Mouse (Mus musculus): ENCODE data around the gene Tbc1d5. TPM values are rescaled to one million over a fixed set of nuclear protein-coding genes. Genes with fewer than 3 reads are reported as not detected.

The Tbc1d5 gene
- polyA plus RNA-seq, 1 experiment from 2014 or later, result 8.7 TPM

- Histone ChIP-seq H3K4me3 (no peak overlapping the region), H3K4me1 (replicated peaks) (no peaks in the 10 kb centered on the region), H3K27ac (replicated peaks) (no peak overlapping the region), H3K4me2 (no peak overlapping the region), H3K36me3 (no peaks in the 10 kb centered on the region), H3K9ac (no peak overlapping the region), H3K9me3 (no peaks in the 10 kb centered on the region), H3K27me3 (no peaks in the 10 kb centered on the region)
- 87% methylated on average over 2 of the region's 2 CpGs for WGBS
- ATAC-seq (ENCODE audit: low read depth), result no peak
Observed at GRCm38 (mm10) chr17:50922308-50922707, 256.8 kb downstream of the Tbc1d5 start.

- 91% methylated on average over 2 of the region's 2 CpGs for WGBS
- no peak overlapping the region for H3K4me3 ChIP-seq
Observed at GRCm38 (mm10) chr17:50915216-50915615, 263.9 kb downstream of the Tbc1d5 start.

GRCm38 (mm10) chr17:50908568-50909335 is 270.4 kb downstream of the Tbc1d5 start:
- peaks cover 30% of the 10 kb centered on the region for H3K4me1 ChIP-seq (replicated peaks)
- 45% methylated on average over 6 of the region's 6 CpGs for WGBS
- no peaks in the 10 kb centered on the region for H3K27me3 ChIP-seq
- no peak overlapping the region for H3K4me3 ChIP-seq
- no peaks in the 10 kb centered on the region for H3K36me3 ChIP-seq
- peak overlapping the region; percentile 20 for H3K4me2 ChIP-seq
- H3K9me3 ChIP-seq, result no peaks in the 10 kb centered on the region
- peak overlapping the region; percentile 59 for H3K27ac ChIP-seq (replicated peaks)
- H3K9ac ChIP-seq, result no peak overlapping the region
- ATAC-seq (ENCODE audit: low read depth), result peak; percentile 83

More at GRCm38 (mm10) chr17:50915216-50915615, 263.9 kb downstream of the Tbc1d5 start:
- ATAC-seq (ENCODE audit: low read depth), result no peak
- 0 out of 2 replicates have a peak, but pooled peaks cover 3% of the 10 kb centered on the region for H3K36me3 ChIP-seq
- H3K4me1 ChIP-seq (replicated peaks), result no peaks in the 10 kb centered on the region
- no peaks in the 10 kb centered on the region for H3K27me3 ChIP-seq
- H3K4me2 ChIP-seq, result no peak overlapping the region
- no peaks in the 10 kb centered on the region for H3K9me3 ChIP-seq
- no peak overlapping the region for H3K27ac ChIP-seq (replicated peaks)
- no peak overlapping the region for H3K9ac ChIP-seq

- ATAC-seq (ENCODE audit: low read depth), result 0 out of 2 replicates have a peak, but pooled peaks have one; percentile 68
- Histone ChIP-seq H3K4me2 (peak overlapping the region; percentile 20), H3K4me3 (no peak overlapping the region), H3K27ac (replicated peaks) (peak overlapping the region; percentile 59), H3K9ac (no peak overlapping the region), H3K9me3 (no peaks in the 10 kb centered on the region), H3K27me3 (no peaks in the 10 kb centered on the region), H3K36me3 (no peaks in the 10 kb centered on the region), H3K4me1 (replicated peaks) (peaks cover 30% of the 10 kb centered on the region)
- WGBS, result 30% methylated on average over 4 of the region's 4 CpGs
Observed at GRCm38 (mm10) chr17:50908160-50908559, 271.0 kb downstream of the Tbc1d5 start.

- H3K4me2 ChIP-seq, result no peak overlapping the region
- H3K36me3 ChIP-seq, result no peaks in the 10 kb centered on the region
- WGBS, result 22% methylated on average over 1 of the region's 1 CpGs
Observed at GRCm38 (mm10) chr17:50906630-50907029, 272.5 kb downstream of the Tbc1d5 start.

GRCm38 (mm10) chr17:50904463-50904862 is 274.7 kb downstream of the Tbc1d5 start:
- Histone ChIP-seq H3K27me3 (no peaks in the 10 kb centered on the region), H3K9ac (no peak overlapping the region), H3K36me3 (no peaks in the 10 kb centered on the region), H3K4me2 (no peak overlapping the region), H3K4me1 (replicated peaks) (peaks cover 30% of the 10 kb centered on the region), H3K4me3 (no peak overlapping the region), H3K9me3 (no peaks in the 10 kb centered on the region), H3K27ac (replicated peaks) (no peak overlapping the region)
- ATAC-seq (ENCODE audit: low read depth), result no peak
- 68% methylated on average over 3 of the region's 3 CpGs for WGBS

More at GRCm38 (mm10) chr17:50906630-50907029, 272.5 kb downstream of the Tbc1d5 start:
- Histone ChIP-seq H3K27me3 (no peaks in the 10 kb centered on the region), H3K27ac (replicated peaks) (peak overlapping the region; percentile 56), H3K9ac (no peak overlapping the region), H3K9me3 (no peaks in the 10 kb centered on the region), H3K4me3 (no peak overlapping the region), H3K4me1 (replicated peaks) (peaks cover 30% of the 10 kb centered on the region)
- ATAC-seq (ENCODE audit: low read depth), result no peak

- H3K27ac ChIP-seq (replicated peaks), result no peak overlapping the region
- WGBS, result 62% methylated on average over 7 of the region's 7 CpGs
Observed at GRCm38 (mm10) chr17:50897867-50898266, 281.3 kb downstream of the Tbc1d5 start.

GRCm38 (mm10) chr17:50889475-50889874 is 289.7 kb downstream of the Tbc1d5 start:
- 98% methylated on average over 1 of the region's 1 CpGs for WGBS
- ATAC-seq (ENCODE audit: low read depth), result no peak
- H3K4me1 ChIP-seq (replicated peaks), result no peaks in the 10 kb centered on the region
- no peaks in the 10 kb centered on the region for H3K9me3 ChIP-seq
- no peak overlapping the region for H3K9ac ChIP-seq
- H3K36me3 ChIP-seq, result no peaks in the 10 kb centered on the region
- H3K27me3 ChIP-seq, result no peaks in the 10 kb centered on the region
- no peak overlapping the region for H3K4me2 ChIP-seq
- H3K27ac ChIP-seq (replicated peaks), result no peak overlapping the region
- no peak overlapping the region for H3K4me3 ChIP-seq

More at GRCm38 (mm10) chr17:50897867-50898266, 281.3 kb downstream of the Tbc1d5 start:
- H3K9me3 ChIP-seq, result no peaks in the 10 kb centered on the region
- H3K27me3 ChIP-seq, result no peaks in the 10 kb centered on the region
- no peak overlapping the region for H3K4me2 ChIP-seq
- H3K4me1 ChIP-seq (replicated peaks), result no peaks in the 10 kb centered on the region
- H3K36me3 ChIP-seq, result no peaks in the 10 kb centered on the region
- peak; percentile 19; the same call in 1 of the 2 replicates for ATAC-seq (ENCODE audit: low read depth)
- no peak overlapping the region for H3K9ac ChIP-seq
- no peak overlapping the region for H3K4me3 ChIP-seq

GRCm38 (mm10) chr17:50879910-50880309 is 299.2 kb downstream of the Tbc1d5 start:
- Histone ChIP-seq H3K4me1 (replicated peaks) (no peaks in the 10 kb centered on the region), H3K9ac (no peak overlapping the region), H3K36me3 (no peaks in the 10 kb centered on the region), H3K27ac (replicated peaks) (no peak overlapping the region), H3K9me3 (no peaks in the 10 kb centered on the region), H3K27me3 (no peaks in the 10 kb centered on the region), H3K4me2 (no peak overlapping the region), H3K4me3 (no peak overlapping the region)
- 87% methylated on average over 4 of the region's 4 CpGs for WGBS
- ATAC-seq (ENCODE audit: low read depth), result no peak

- Histone ChIP-seq H3K36me3 (no peaks in the 10 kb centered on the region), H3K27ac (replicated peaks) (no peak overlapping the region), H3K4me1 (replicated peaks) (no peaks in the 10 kb centered on the region), H3K27me3 (no peaks in the 10 kb centered on the region), H3K4me3 (no peak overlapping the region), H3K4me2 (no peak overlapping the region), H3K9me3 (no peaks in the 10 kb centered on the region), H3K9ac (no peak overlapping the region)
- WGBS, result 88% methylated on average over 5 of the region's 5 CpGs
- no peak for ATAC-seq (ENCODE audit: low read depth)
Observed at GRCm38 (mm10) chr17:50876451-50876850, 302.7 kb downstream of the Tbc1d5 start.

GRCm38 (mm10) chr17:50874067-50874466 is 305.1 kb downstream of the Tbc1d5 start:
- Histone ChIP-seq H3K27ac (replicated peaks) (no peak overlapping the region), H3K36me3 (no peaks in the 10 kb centered on the region), H3K4me1 (replicated peaks) (no peaks in the 10 kb centered on the region), H3K4me3 (no peak overlapping the region), H3K27me3 (no peaks in the 10 kb centered on the region), H3K4me2 (no peak overlapping the region), H3K9ac (no peak overlapping the region), H3K9me3 (no peaks in the 10 kb centered on the region)
- ATAC-seq (ENCODE audit: low read depth), result peak; percentile 65; the same call in 1 of the 2 replicates
- 75% methylated on average over 7 of the region's 7 CpGs for WGBS

GRCm38 (mm10) chr17:50872600-50872999 is 306.6 kb downstream of the Tbc1d5 start:
- Histone ChIP-seq H3K27me3 (no peaks in the 10 kb centered on the region), H3K4me2 (no peak overlapping the region), H3K4me1 (replicated peaks) (no peaks in the 10 kb centered on the region), H3K4me3 (no peak overlapping the region), H3K9ac (no peak overlapping the region), H3K9me3 (no peaks in the 10 kb centered on the region), H3K27ac (replicated peaks) (no peak overlapping the region), H3K36me3 (no peaks in the 10 kb centered on the region)
- WGBS, result 89% methylated on average over 4 of the region's 4 CpGs
- ATAC-seq (ENCODE audit: low read depth), result no peak
